Mouse (Mus musculus): ENCODE results near the gene Vegfb. TPM values are rescaled to one million over a fixed set of nuclear protein-coding genes. Genes with fewer than 3 reads are reported as not detected.

The Vegfb gene
- total RNA-seq, 1 experiment = 10.0 TPM

DNA sequence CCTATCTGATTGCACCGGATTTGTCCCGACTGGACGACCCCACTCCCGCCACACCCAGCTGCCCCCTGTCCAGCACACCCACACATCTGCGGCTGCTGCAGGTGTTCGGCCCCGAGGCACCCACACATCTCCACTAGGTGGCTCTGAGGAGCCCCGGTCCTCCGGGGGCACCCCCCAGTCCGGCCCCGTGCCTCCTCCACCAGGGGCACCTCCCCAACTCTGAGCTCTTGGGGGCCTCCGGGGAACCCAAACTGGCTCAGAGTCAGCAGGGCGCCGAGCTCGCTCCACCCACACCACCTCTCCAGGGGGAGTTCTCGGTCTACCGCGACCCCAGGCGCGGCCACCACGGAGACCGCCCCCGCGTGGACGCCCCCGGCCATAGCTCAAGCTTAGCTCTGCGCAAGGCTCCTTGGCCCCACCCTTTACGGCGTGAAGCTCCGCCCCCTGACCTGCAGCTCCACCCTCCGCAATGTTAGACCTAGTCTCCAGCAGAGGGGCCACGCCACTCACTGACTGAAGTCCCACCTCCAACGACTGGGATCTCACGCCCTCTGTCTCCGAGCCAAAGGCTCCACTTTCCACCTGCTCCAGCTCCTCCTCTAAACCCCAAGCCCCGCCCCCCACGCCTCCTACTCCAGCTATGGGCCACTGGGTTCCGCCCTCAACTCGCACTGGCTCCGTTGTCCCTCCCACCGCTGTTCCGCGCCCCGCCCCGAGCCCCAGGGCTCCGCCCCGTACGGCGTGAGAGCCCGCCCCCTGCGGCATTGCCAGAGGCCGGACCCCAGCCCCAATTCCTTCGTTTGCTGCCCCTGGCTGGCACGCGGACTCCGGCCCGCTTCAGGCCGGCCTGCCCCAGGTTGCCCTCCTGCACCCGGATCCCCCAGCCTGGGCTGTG, 7.7 kb downstream of the Vegfb start:
- peak overlapping the region; percentile 97 for H3K9ac ChIP-seq (ENCODE audit: insufficient read depth, low read depth, low read length, poor library complexity, severe bottlenecking)
- H3K27ac ChIP-seq (ENCODE audit: insufficient read depth, low read depth, low read length, poor library complexity, severe bottlenecking) = peak overlapping the region; percentile 90
- in situ Hi-C loops (cut with MboI; ENCODE audit: low sequenced_read_pairs in 2 of 2, unreplicated experiment in 2 of 2) = no loop called here
- peaks cover 3 to 13% of the 10 kb centered on the region in 2 experiments; a peak in 3 of 4 replicates for H3K4me1 ChIP-seq (ENCODE audit: control insufficient read depth in 2 of 2, insufficient read depth in 2 of 2, low read length in 2 of 2, poor library complexity in 1 of 2)
- peak; percentile 100 for DNase-seq (ENCODE audit: low read depth, low spot score)
- peak overlapping the region; percentile 80 to 93 for H3K4me3 ChIP-seq (ENCODE audit: insufficient read depth in 1 of 2, low read depth in 1 of 2, low read length in 2 of 2, poor library complexity in 1 of 2, severe bottlenecking in 1 of 2)
- H3K9me3 ChIP-seq (ENCODE audit: control insufficient read depth, insufficient read depth, low read depth, low read length) = no peaks in the 10 kb centered on the region
- H3K36me3 ChIP-seq (ENCODE audit: control insufficient read depth, insufficient read depth, low read length, poor library complexity, severe bottlenecking) = peaks cover 39% of the 10 kb centered on the region
- no peak for TF ChIP-seq ZC3H11A (IDR thresholded peaks at IDR 0.05; ENCODE audit: borderline replicate concordance, low read depth, low read length)
- no peak for TF ChIP-seq CHD2 (IDR thresholded peaks at IDR 0.05; ENCODE audit: low read depth, low read length)
- no peak for TF ChIP-seq ZNF384 (IDR thresholded peaks at IDR 0.05; ENCODE audit: low read depth, low read length)
- TF ChIP-seq MAFK (IDR thresholded peaks at IDR 0.05; ENCODE audit: insufficient read depth, low read depth, low read length) = no peak
- TF ChIP-seq HCFC1 (IDR thresholded peaks at IDR 0.05; ENCODE audit: borderline replicate concordance, insufficient read depth, low read length) = no peak

DNA sequence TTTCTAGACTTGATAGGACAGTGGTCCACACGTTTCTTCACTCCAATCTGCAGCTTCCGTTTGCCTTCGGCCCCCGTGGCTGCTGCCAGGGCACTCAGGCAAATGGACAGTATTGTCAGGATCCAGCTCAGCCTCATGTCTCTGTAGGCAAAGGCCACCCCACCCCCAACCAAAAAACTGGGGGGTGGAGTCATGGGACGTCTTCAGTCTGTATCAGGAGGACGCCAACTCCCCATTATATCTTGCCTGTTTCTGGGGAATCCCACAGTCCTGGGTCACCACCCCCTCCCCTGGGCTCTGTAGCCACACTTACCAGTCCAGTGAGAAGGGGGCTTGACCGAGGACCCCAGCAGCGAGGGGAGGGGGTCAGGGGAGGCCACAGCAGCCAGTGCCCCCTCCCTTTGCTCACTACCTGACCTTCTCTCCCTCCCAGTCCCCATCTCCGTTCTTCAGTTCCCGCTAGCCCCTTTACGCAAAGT, 8.4 kb downstream of the Vegfb start:
- H3K9me3 ChIP-seq (ENCODE audit: control insufficient read depth, insufficient read depth, low read depth, low read length) = no peaks in the 10 kb centered on the region
- TF ChIP-seq ZC3H11A (IDR thresholded peaks at IDR 0.05; ENCODE audit: borderline replicate concordance, low read depth, low read length) = no peak
- no peak for TF ChIP-seq ZNF384 (IDR thresholded peaks at IDR 0.05; ENCODE audit: low read depth, low read length)
- no peak for TF ChIP-seq MAFK (IDR thresholded peaks at IDR 0.05; ENCODE audit: insufficient read depth, low read depth, low read length)
- TF ChIP-seq CHD2 (IDR thresholded peaks at IDR 0.05; ENCODE audit: low read depth, low read length) = no peak
- no peak for TF ChIP-seq HCFC1 (IDR thresholded peaks at IDR 0.05; ENCODE audit: borderline replicate concordance, insufficient read depth, low read length)
- no peak for DNase-seq (ENCODE audit: low read depth, low spot score)
- peaks cover 3 to 13% of the 10 kb centered on the region in 2 experiments; a peak in 3 of 4 replicates for H3K4me1 ChIP-seq (ENCODE audit: control insufficient read depth in 2 of 2, insufficient read depth in 2 of 2, low read length in 2 of 2, poor library complexity in 1 of 2)
- peak overlapping the region; percentile 80 to 93 for H3K4me3 ChIP-seq (ENCODE audit: insufficient read depth in 1 of 2, low read depth in 1 of 2, low read length in 2 of 2, poor library complexity in 1 of 2, severe bottlenecking in 1 of 2)
- in situ Hi-C loops (cut with MboI; ENCODE audit: low sequenced_read_pairs in 2 of 2, unreplicated experiment in 2 of 2) = no loop called here
- H3K9ac ChIP-seq (ENCODE audit: insufficient read depth, low read depth, low read length, poor library complexity, severe bottlenecking) = peak overlapping the region; percentile 72
- peaks cover 35% of the 10 kb centered on the region for H3K36me3 ChIP-seq (ENCODE audit: control insufficient read depth, insufficient read depth, low read length, poor library complexity, severe bottlenecking)
- H3K27ac ChIP-seq (ENCODE audit: insufficient read depth, low read depth, low read length, poor library complexity, severe bottlenecking) = peak overlapping the region; percentile 35

DNA sequence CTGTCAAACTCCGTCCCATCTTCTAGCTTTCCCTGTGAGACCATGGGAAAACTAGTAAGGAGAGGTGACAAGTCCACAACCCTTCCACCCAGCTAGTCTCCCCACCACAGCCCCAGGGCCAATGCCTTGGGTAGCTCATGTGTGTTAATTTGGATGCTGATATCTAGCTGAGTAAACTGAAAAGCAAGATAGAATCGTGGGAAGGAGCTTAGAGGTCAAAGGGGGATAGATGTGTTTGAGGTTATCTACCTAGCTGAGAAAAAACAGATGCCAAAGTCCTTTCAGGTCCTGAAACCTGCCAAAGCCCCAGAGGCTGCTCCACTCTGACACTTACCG, 8.8 kb downstream of the Vegfb start:
- no peak for DNase-seq (ENCODE audit: low read depth, low spot score)
- peak overlapping the region; percentile 80 to 93; a peak in 2 of 4 replicates for H3K4me3 ChIP-seq (ENCODE audit: insufficient read depth in 1 of 2, low read depth in 1 of 2, low read length in 2 of 2, poor library complexity in 1 of 2, severe bottlenecking in 1 of 2)
- no peak overlapping the region; the same call in 1 of the 2 replicates for H3K9ac ChIP-seq (ENCODE audit: insufficient read depth, low read depth, low read length, poor library complexity, severe bottlenecking)
- in situ Hi-C loops (cut with MboI; ENCODE audit: low sequenced_read_pairs in 2 of 2, unreplicated experiment in 2 of 2) = no loop called here
- no peak overlapping the region for H3K27ac ChIP-seq (ENCODE audit: insufficient read depth, low read depth, low read length, poor library complexity, severe bottlenecking)
- H3K4me1 ChIP-seq (ENCODE audit: control insufficient read depth in 2 of 2, insufficient read depth in 2 of 2, low read length in 2 of 2, poor library complexity in 1 of 2) = peaks cover 5 to 16% of the 10 kb centered on the region in 2 experiments
- H3K36me3 ChIP-seq (ENCODE audit: control insufficient read depth, insufficient read depth, low read length, poor library complexity, severe bottlenecking) = peaks cover 32% of the 10 kb centered on the region
- TF ChIP-seq HCFC1 (IDR thresholded peaks at IDR 0.05; ENCODE audit: borderline replicate concordance, insufficient read depth, low read length) (no peak), ZC3H11A (IDR thresholded peaks at IDR 0.05; ENCODE audit: borderline replicate concordance, low read depth, low read length) (no peak), CHD2 (IDR thresholded peaks at IDR 0.05; ENCODE audit: low read depth, low read length) (no peak), MAFK (IDR thresholded peaks at IDR 0.05; ENCODE audit: insufficient read depth, low read depth, low read length) (no peak), ZNF384 (IDR thresholded peaks at IDR 0.05; ENCODE audit: low read depth, low read length) (no peak)
- H3K9me3 ChIP-seq (ENCODE audit: control insufficient read depth, insufficient read depth, low read depth, low read length) = no peaks in the 10 kb centered on the region

DNA sequence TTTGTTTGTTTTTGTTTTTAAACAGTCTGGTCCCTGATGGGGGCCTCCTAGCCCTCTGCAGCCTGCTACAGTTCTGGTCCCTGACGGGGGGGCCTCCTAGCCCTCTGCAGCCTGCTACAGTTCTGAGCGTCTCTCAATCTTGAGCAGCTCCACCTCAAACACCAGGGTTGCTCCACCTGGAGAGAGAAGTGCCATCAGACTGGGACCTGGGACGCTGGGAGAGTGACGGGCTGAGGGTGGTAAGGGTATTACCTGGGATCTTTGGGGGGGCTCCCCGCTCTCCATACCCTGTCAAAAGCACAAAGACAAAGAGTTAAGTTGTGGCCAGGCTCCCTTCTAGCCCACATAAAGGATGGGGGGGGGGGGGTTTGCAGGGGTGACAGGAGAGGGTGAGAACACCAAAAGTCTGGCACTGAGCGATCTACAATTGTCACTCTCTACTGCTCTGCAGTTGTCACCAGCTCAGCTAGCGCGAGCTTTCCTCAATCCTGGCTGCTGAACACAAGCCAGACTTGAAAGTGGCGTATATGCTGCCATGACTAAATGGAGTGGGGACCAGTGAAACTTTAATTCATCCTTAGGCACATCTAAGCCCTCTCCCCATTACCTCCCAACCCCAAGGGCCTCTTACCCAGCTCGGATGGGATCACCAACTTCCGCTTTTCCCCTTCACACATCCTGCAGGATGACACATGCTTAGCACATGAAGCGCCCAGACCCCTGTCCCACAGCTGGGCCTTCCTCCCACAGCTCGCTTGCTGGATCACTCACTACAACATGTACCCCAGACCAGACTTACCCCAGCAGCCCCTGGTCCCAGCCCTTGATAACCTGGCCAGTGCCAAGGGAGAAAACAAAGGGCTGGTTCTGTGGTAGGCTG, 9.5 kb downstream of the Vegfb start:
- Histone ChIP-seq H3K36me3 (ENCODE audit: control insufficient read depth, insufficient read depth, low read length, poor library complexity, severe bottlenecking) (peaks cover 28% of the 10 kb centered on the region), H3K27ac (ENCODE audit: insufficient read depth, low read depth, low read length, poor library complexity, severe bottlenecking) (no peak overlapping the region), H3K9ac (ENCODE audit: insufficient read depth, low read depth, low read length, poor library complexity, severe bottlenecking) (no peak overlapping the region; the same call in 1 of the 2 replicates), H3K4me3 (ENCODE audit: insufficient read depth in 1 of 2, low read depth in 1 of 2, low read length in 2 of 2, poor library complexity in 1 of 2, severe bottlenecking in 1 of 2) (no peak overlapping the region), H3K9me3 (ENCODE audit: control insufficient read depth, insufficient read depth, low read depth, low read length) (no peaks in the 10 kb centered on the region), H3K4me1 (ENCODE audit: control insufficient read depth in 2 of 2, insufficient read depth in 2 of 2, low read length in 2 of 2, poor library complexity in 1 of 2) (peaks cover 5 to 19% of the 10 kb centered on the region in 2 experiments)
- TF ChIP-seq MAFK (IDR thresholded peaks at IDR 0.05; ENCODE audit: insufficient read depth, low read depth, low read length) (no peak), ZC3H11A (IDR thresholded peaks at IDR 0.05; ENCODE audit: borderline replicate concordance, low read depth, low read length) (no peak), ZNF384 (IDR thresholded peaks at IDR 0.05; ENCODE audit: low read depth, low read length) (no peak)
- no peak for DNase-seq (ENCODE audit: low read depth, low spot score)
- in situ Hi-C loops (cut with MboI; ENCODE audit: low sequenced_read_pairs in 2 of 2, unreplicated experiment in 2 of 2) = no loop called here
